Mouse (Mus musculus): ENCODE data around the gene Pmfbp1. TPM values are rescaled to one million over a fixed set of nuclear protein-coding genes. Genes with fewer than 3 reads are reported as not detected.
"Not testable (repeated sequence)": the region's sequence is repeated elsewhere in the genome, so short reads cannot be mapped to it uniquely, and the experiment has no call there.

Gene Pmfbp1
- not detected in 2 replicates for polyA plus RNA-seq (2011; ENCODE audit: insufficient read depth, insufficient read length, low read depth, missing spikeins)

GRCm38 (mm10) chr8:109493727-109494126, at the start of gene Pmfbp1:
Pmfbp1 (plus strand) TSS chr8:109494027.
- Histone ChIP-seq H3K27ac (ENCODE audit: insufficient read depth, low read length) (no peak within 1 kb of the TSS), H3K27me3 (ENCODE audit: control insufficient read depth, insufficient read depth, low read length, poor library complexity, severe bottlenecking) (no peaks in the 10 kb centered on the region), H3K4me3 (ENCODE audit: low read depth, low read length) (no peak within 1 kb of the TSS), H3K9ac (ENCODE audit: low read depth, poor library complexity, severe bottlenecking) (no peak within 1 kb of the TSS), H3K4me1 (ENCODE audit: control insufficient read depth, insufficient read depth, low read length) (no peaks in the 10 kb centered on the region), H3K9me3 (replicated peaks; ENCODE audit: control insufficient read depth, insufficient read depth, low read length, poor library complexity, severe bottlenecking) (no peaks in the 10 kb centered on the region), H3K36me3 (ENCODE audit: control insufficient read depth, insufficient read depth, low read length, poor library complexity, severe bottlenecking) (no peaks in the 10 kb centered on the region)
- TF ChIP-seq EP300 (IDR thresholded peaks at IDR 0.05; ENCODE audit: insufficient read depth, low read depth, low read length) (no peak), CTCF (IDR thresholded peaks at IDR 0.05; ENCODE audit: low read depth, low read length) (no peak), POLR2A (IDR thresholded peaks at IDR 0.05; ENCODE audit: insufficient read depth, low read length) (no peak)

GRCm38 (mm10) chr8:109446896-109447295, 46.9 kb upstream of the Pmfbp1 start:
- not testable (repeated sequence) for H3K27me3 ChIP-seq (ENCODE audit: control insufficient read depth, insufficient read depth, low read length, poor library complexity, severe bottlenecking); H3K9me3 ChIP-seq (replicated peaks; ENCODE audit: control insufficient read depth, insufficient read depth, low read length, poor library complexity, severe bottlenecking); H3K4me1 ChIP-seq (ENCODE audit: control insufficient read depth, insufficient read depth, low read length); H3K36me3 ChIP-seq (ENCODE audit: control insufficient read depth, insufficient read depth, low read length, poor library complexity, severe bottlenecking); H3K4me3 ChIP-seq (ENCODE audit: low read depth, low read length); H3K27ac ChIP-seq (ENCODE audit: insufficient read depth, low read length)
- peak overlapping the region; percentile 40; the same call in 1 of the 2 replicates for H3K9ac ChIP-seq (ENCODE audit: low read depth, poor library complexity, severe bottlenecking)

GRCm38 (mm10) chr8:109451000-109451399, 42.8 kb upstream of the Pmfbp1 start:
- no peaks in the 10 kb centered on the region for H3K4me1 ChIP-seq (ENCODE audit: control insufficient read depth, insufficient read depth, low read length)
- no peak overlapping the region for H3K27ac ChIP-seq (ENCODE audit: insufficient read depth, low read length)
- no peaks in the 10 kb centered on the region; the same call in 1 of the 2 replicates for H3K27me3 ChIP-seq (ENCODE audit: control insufficient read depth, insufficient read depth, low read length, poor library complexity, severe bottlenecking)
- H3K4me3 ChIP-seq (ENCODE audit: low read depth, low read length) = no peak overlapping the region
- H3K9ac ChIP-seq (ENCODE audit: low read depth, poor library complexity, severe bottlenecking) = no peak overlapping the region
- peaks cover 5% of the 10 kb centered on the region; the same call in 1 of the 2 replicates for H3K9me3 ChIP-seq (replicated peaks; ENCODE audit: control insufficient read depth, insufficient read depth, low read length, poor library complexity, severe bottlenecking)
- no peaks in the 10 kb centered on the region for H3K36me3 ChIP-seq (ENCODE audit: control insufficient read depth, insufficient read depth, low read length, poor library complexity, severe bottlenecking)
- TF ChIP-seq POLR2A (IDR thresholded peaks at IDR 0.05; ENCODE audit: insufficient read depth, low read length) (no peak), EP300 (IDR thresholded peaks at IDR 0.05; ENCODE audit: insufficient read depth, low read depth, low read length) (no peak), CTCF (IDR thresholded peaks at IDR 0.05; ENCODE audit: low read depth, low read length) (no peak)

GRCm38 (mm10) chr8:109455113-109455512, 38.7 kb upstream of the Pmfbp1 start:
- no peaks in the 10 kb centered on the region; the same call in 1 of the 2 replicates for H3K27me3 ChIP-seq (ENCODE audit: control insufficient read depth, insufficient read depth, low read length, poor library complexity, severe bottlenecking)
- no peaks in the 10 kb centered on the region for H3K36me3 ChIP-seq (ENCODE audit: control insufficient read depth, insufficient read depth, low read length, poor library complexity, severe bottlenecking)
- no peak overlapping the region for H3K27ac ChIP-seq (ENCODE audit: insufficient read depth, low read length)
- H3K9ac ChIP-seq (ENCODE audit: low read depth, poor library complexity, severe bottlenecking) = no peak overlapping the region
- TF ChIP-seq EP300 (IDR thresholded peaks at IDR 0.05; ENCODE audit: insufficient read depth, low read depth, low read length) (no peak), CTCF (IDR thresholded peaks at IDR 0.05; ENCODE audit: low read depth, low read length) (no peak), POLR2A (IDR thresholded peaks at IDR 0.05; ENCODE audit: insufficient read depth, low read length) (no peak)
- H3K9me3 ChIP-seq (replicated peaks; ENCODE audit: control insufficient read depth, insufficient read depth, low read length, poor library complexity, severe bottlenecking) = peaks cover 5% of the 10 kb centered on the region; the same call in 1 of the 2 replicates
- H3K4me3 ChIP-seq (ENCODE audit: low read depth, low read length) = no peak overlapping the region
- no peaks in the 10 kb centered on the region for H3K4me1 ChIP-seq (ENCODE audit: control insufficient read depth, insufficient read depth, low read length)

- H3K27ac ChIP-seq (ENCODE audit: insufficient read depth, low read length) = no peak overlapping the region
- no peaks in the 10 kb centered on the region for H3K9me3 ChIP-seq (replicated peaks; ENCODE audit: control insufficient read depth, insufficient read depth, low read length, poor library complexity, severe bottlenecking)
- peak; percentile 76 for TF ChIP-seq EP300 (IDR thresholded peaks at IDR 0.05; ENCODE audit: insufficient read depth, low read depth, low read length)
- TF ChIP-seq CTCF (IDR thresholded peaks at IDR 0.05; ENCODE audit: low read depth, low read length) = no peak
- H3K4me3 ChIP-seq (ENCODE audit: low read depth, low read length) = peak overlapping the region; percentile 36
- no peaks in the 10 kb centered on the region for H3K36me3 ChIP-seq (ENCODE audit: control insufficient read depth, insufficient read depth, low read length, poor library complexity, severe bottlenecking)
- peaks cover 2% of the 10 kb centered on the region for H3K4me1 ChIP-seq (ENCODE audit: control insufficient read depth, insufficient read depth, low read length)
- H3K9ac ChIP-seq (ENCODE audit: low read depth, poor library complexity, severe bottlenecking) = no peak overlapping the region
- H3K27me3 ChIP-seq (ENCODE audit: control insufficient read depth, insufficient read depth, low read length, poor library complexity, severe bottlenecking) = no peaks in the 10 kb centered on the region
Observed at GRCm38 (mm10) chr8:109457387-109457786, 36.4 kb upstream of the Pmfbp1 start.

GRCm38 (mm10) chr8:109458580-109458979, 35.2 kb upstream of the Pmfbp1 start:
- no peaks in the 10 kb centered on the region for H3K9me3 ChIP-seq (replicated peaks; ENCODE audit: control insufficient read depth, insufficient read depth, low read length, poor library complexity, severe bottlenecking)
- no peaks in the 10 kb centered on the region for H3K36me3 ChIP-seq (ENCODE audit: control insufficient read depth, insufficient read depth, low read length, poor library complexity, severe bottlenecking)
- peak overlapping the region; percentile 8; the same call in 1 of the 2 replicates for H3K4me3 ChIP-seq (ENCODE audit: low read depth, low read length)
- no peaks in the 10 kb centered on the region for H3K27me3 ChIP-seq (ENCODE audit: control insufficient read depth, insufficient read depth, low read length, poor library complexity, severe bottlenecking)
- no peak for TF ChIP-seq EP300 (IDR thresholded peaks at IDR 0.05; ENCODE audit: insufficient read depth, low read depth, low read length)
- no peak for TF ChIP-seq POLR2A (IDR thresholded peaks at IDR 0.05; ENCODE audit: insufficient read depth, low read length)
- TF ChIP-seq CTCF (IDR thresholded peaks at IDR 0.05; ENCODE audit: low read depth, low read length) = no peak
- H3K4me1 ChIP-seq (ENCODE audit: control insufficient read depth, insufficient read depth, low read length) = peaks cover 4% of the 10 kb centered on the region
- H3K9ac ChIP-seq (ENCODE audit: low read depth, poor library complexity, severe bottlenecking) = no peak overlapping the region
- no peak overlapping the region for H3K27ac ChIP-seq (ENCODE audit: insufficient read depth, low read length)
